In the genomic region with DNA sequence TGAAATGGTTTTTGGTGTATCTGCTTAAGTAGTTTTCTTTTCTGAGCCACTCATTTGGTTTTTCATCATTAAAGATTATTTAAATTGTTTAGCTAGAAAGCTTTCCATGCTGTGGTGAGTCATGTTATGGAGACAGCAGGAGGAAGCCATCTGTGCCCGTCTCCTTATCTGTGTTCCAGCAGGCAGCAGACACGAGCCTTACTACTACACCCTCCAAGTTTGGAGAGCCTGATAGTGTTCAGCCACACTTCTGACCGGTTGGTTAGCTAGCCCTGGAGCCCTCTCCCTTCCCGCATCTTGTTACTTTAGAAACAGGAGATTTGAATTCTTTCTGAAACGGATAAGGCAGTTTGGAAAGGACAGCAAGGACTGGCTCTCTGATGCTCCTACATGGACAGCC, we compare ENCODE assay signal across 10 mouse cellular contexts. TPM values are rescaled to one million over a fixed set of nuclear protein-coding genes. Genes with fewer than 3 reads are reported as not detected.
DNase-seq lines count a peak whose midpoint lies in the region; ATAC-seq lines count a peak whose summit lies in the region.
"Had no signal": no experiment of that assay in that cellular context is flagged by ENCODE, and none has a peak within 500 bp of the region (broad histone marks: within the 10 kb centered on the region; RNA-seq: fewer than 3 reads in every experiment).

No protein-coding gene starts in this region.

- no peaks in the 10 kb centered on the region for H3K36me3 ChIP-seq in stomach, embryonic 15.5 days
- peaks cover 9% of the 10 kb centered on the region; the same call in 1 of the 2 replicates for H3K36me3 ChIP-seq in limb, embryonic 10.5 days
- H3K36me3 ChIP-seq in midbrain, embryonic 13.5 days = peaks cover 12% of the 10 kb centered on the region
- H3K36me3 ChIP-seq: limb, embryonic 15.5 days had no signal

- H3K4me3 ChIP-seq in stomach, embryonic 15.5 days (replicated peaks) = no peak overlapping the region
- H3K4me3 ChIP-seq in limb, embryonic 10.5 days = no peak overlapping the region
- H3K4me3 ChIP-seq in midbrain, embryonic 13.5 days (replicated peaks) = no peak overlapping the region
- H3K4me3 ChIP-seq: gastrocnemius, adult 2 months; limb, embryonic 15.5 days had no signal

- WGBS in stomach, embryonic 15.5 days = 65% methylated on average over 5 of the region's 5 CpGs
- WGBS in limb, embryonic 10.5 days = 81% methylated on average over 5 of the region's 5 CpGs
- 85% methylated on average over 5 of the region's 5 CpGs for WGBS in midbrain, embryonic 13.5 days

- peak; percentile 85 for ATAC-seq in erythroblast, adult 5-6 weeks (replicated peaks; ENCODE audit: low FRiP score, poor library complexity, severe bottlenecking)
- peak; percentile 96 for ATAC-seq in stomach, embryonic 15.5 days (ENCODE audit: insufficient read depth, low FRiP score, low read depth)
- ATAC-seq in midbrain, embryonic 13.5 days = no peak

- H3K4me1 ChIP-seq in stomach, embryonic 15.5 days = no peaks in the 10 kb centered on the region
- no peaks in the 10 kb centered on the region for H3K4me1 ChIP-seq in limb, embryonic 10.5 days
- no peaks in the 10 kb centered on the region for H3K4me1 ChIP-seq in midbrain, embryonic 13.5 days (replicated peaks)
- H3K4me1 ChIP-seq: limb, embryonic 15.5 days had no signal

- H3K9ac ChIP-seq in stomach, embryonic 15.5 days = no peak overlapping the region
- H3K9ac ChIP-seq in midbrain, embryonic 13.5 days (replicated peaks) = no peak overlapping the region
- H3K9ac ChIP-seq: limb, embryonic 15.5 days had no signal

- H3K9me3 ChIP-seq in stomach, embryonic 15.5 days = no peaks in the 10 kb centered on the region
- no peaks in the 10 kb centered on the region for H3K9me3 ChIP-seq in limb, embryonic 10.5 days (replicated peaks)
- H3K9me3 ChIP-seq in midbrain, embryonic 13.5 days = no peaks in the 10 kb centered on the region
- H3K9me3 ChIP-seq: limb, embryonic 15.5 days had no signal

- H3K27me3 ChIP-seq in stomach, embryonic 15.5 days (replicated peaks) = no peaks in the 10 kb centered on the region
- no peaks in the 10 kb centered on the region for H3K27me3 ChIP-seq in limb, embryonic 10.5 days (ENCODE audit: low read depth, poor library complexity, severe bottlenecking)
- H3K27me3 ChIP-seq in midbrain, embryonic 13.5 days = no peaks in the 10 kb centered on the region
- H3K27me3 ChIP-seq: limb, embryonic 15.5 days had no signal

- H3K27ac ChIP-seq in stomach, embryonic 15.5 days = no peak overlapping the region
- no peak overlapping the region for H3K27ac ChIP-seq in limb, embryonic 10.5 days
- no peak overlapping the region for H3K27ac ChIP-seq in midbrain, embryonic 13.5 days
- H3K27ac ChIP-seq: gastrocnemius, adult 2 months; limb, embryonic 15.5 days had no signal

- intact Hi-C loops in left cerebral cortex, postnatal 14 days (cut with DNase I) = no loop called here

- DNase-seq in right cerebral cortex, adult 18-20 months = peak; percentile 70
- no peak for DNase-seq in right cerebral cortex, postnatal 4 days
- DNase-seq in left cerebral cortex, postnatal 14 days (ENCODE audit: low spot score in 2 of 2) = peak; percentile 59
- DNase-seq in embryo, embryonic 9.5 days (ENCODE audit: extremely low spot score) = no peak
- DNase-seq in limb, embryonic 10.5 days (ENCODE audit: low spot score) = no peak
- DNase-seq: gastrocnemius, adult 2 months had no signal

- H3K4me2 ChIP-seq in stomach, embryonic 15.5 days = no peak overlapping the region
- no peak overlapping the region for H3K4me2 ChIP-seq in midbrain, embryonic 13.5 days (replicated peaks)
- H3K4me2 ChIP-seq: limb, embryonic 15.5 days had no signal

RNA-seq across cellular contexts. Expression of gene Hectd4, which starts 16.2 kb away (rescaled TPM):
- 338 and 374 TPM in 2 replicates for total RNA-seq in erythroblast, adult 5-6 weeks (2015; ENCODE audit: low replicate concordance)
- total RNA-seq in erythroblast, adult 5-6 weeks (2017; ENCODE audit: low replicate concordance) = 587 and 871 TPM in 2 replicates
- 100 to 1,000 TPM; 223 to 227 TPM for total RNA-seq in left cerebral cortex, postnatal 14 days (2021)
- polyA plus RNA-seq in stomach, embryonic 15.5 days (2015; fragmentation: Nextera tagmentation; extraction: Ambion mirVana) = 4.8 and 5.6 TPM in 2 replicates
- polyA plus RNA-seq in limb, embryonic 10.5 days (2016; fragmentation: Nextera tagmentation; extraction: Ambion mirVana) = 4.2 and 5.1 TPM in 2 replicates
- 16.8 and 18.0 TPM in 2 replicates for polyA plus RNA-seq in midbrain, embryonic 13.5 days (2015; fragmentation: Nextera tagmentation; extraction: Ambion mirVana)

RNA-seq across cellular contexts. Expression of gene Rpl6, which starts 31.9 kb away (rescaled TPM):
- 559 and 902 TPM in 2 replicates for total RNA-seq in erythroblast, adult 5-6 weeks (2015; ENCODE audit: low replicate concordance)
- total RNA-seq in erythroblast, adult 5-6 weeks (2017; ENCODE audit: low replicate concordance) = 408 and 598 TPM in 2 replicates
- 100 to 1,000 TPM; 391 to 441 TPM for total RNA-seq in left cerebral cortex, postnatal 14 days (2021)
- polyA plus RNA-seq in stomach, embryonic 15.5 days (2015; fragmentation: Nextera tagmentation; extraction: Ambion mirVana) = 603 and 609 TPM in 2 replicates
- polyA plus RNA-seq in limb, embryonic 10.5 days (2016; fragmentation: Nextera tagmentation; extraction: Ambion mirVana) = 661 and 766 TPM in 2 replicates
- polyA plus RNA-seq in midbrain, embryonic 13.5 days (2015; fragmentation: Nextera tagmentation; extraction: Ambion mirVana) = 416 and 429 TPM in 2 replicates

RNA-seq across cellular contexts. Expression of gene Ptpn11, which starts 45.0 kb away (rescaled TPM):
- 8.3 and 8.6 TPM in 2 replicates for total RNA-seq in erythroblast, adult 5-6 weeks (2015; ENCODE audit: low replicate concordance)
- total RNA-seq in erythroblast, adult 5-6 weeks (2017; ENCODE audit: low replicate concordance) = 23.6 and 26.5 TPM in 2 replicates
- 10 to 100 TPM; 79.6 to 84.9 TPM for total RNA-seq in left cerebral cortex, postnatal 14 days (2021)
- polyA plus RNA-seq in stomach, embryonic 15.5 days (2015; fragmentation: Nextera tagmentation; extraction: Ambion mirVana) = 17.8 and 19.6 TPM in 2 replicates
- polyA plus RNA-seq in limb, embryonic 10.5 days (2016; fragmentation: Nextera tagmentation; extraction: Ambion mirVana) = 23.6 and 24.9 TPM in 2 replicates
- 22.9 and 23.2 TPM in 2 replicates for polyA plus RNA-seq in midbrain, embryonic 13.5 days (2015; fragmentation: Nextera tagmentation; extraction: Ambion mirVana)

Comparison
In these comparisons a context has a peak if more than half of its experiments do, and no peak if none do; other contexts are left out.
1. DNase-seq: peak in right cerebral cortex, adult 18-20 months (single experiment) and left cerebral cortex, postnatal 14 days (2 of 2); none in right cerebral cortex, postnatal 4 days (single experiment), embryo, embryonic 9.5 days (single experiment) and limb, embryonic 10.5 days (single experiment).